Mouse (Mus musculus) neural tube, embryonic 11.5 days (tissue): ENCODE measurements around the gene Mcm10. TPM values are rescaled to one million over a fixed set of nuclear protein-coding genes. Genes with fewer than 3 reads are reported as not detected.

Experiments used
- ATAC-seq: fragments of 200-750 bp; cut with Nextera tagmentation; 2 replicates; pipeline ENCODE4 v1.8.0; 2017; ENCODE audit warnings: moderate number of reproducible peaks, mild to moderate bottlenecking, moderate TSS enrichment, moderate library complexity; ENCODE audit not compliant: insufficient read depth, low FRiP score, low TSS enrichment
- DNase-seq: peaks from one replicate; pipeline ENCODE4 v3.0.0-alpha.2; 2015; ENCODE audit warnings: low spot score
- H3K27ac ChIP-seq: fragments of 300-500 bp; sonication (generic); 2 replicates; pipeline ENCODE4 v1.5.1; 2014; ENCODE audit warnings: low read depth, mild to moderate bottlenecking, low read length
- H3K27me3 ChIP-seq: fragments of 300-500 bp; sonication (generic); 2 replicates; pipeline ENCODE4 v1.6.1; 2014; ENCODE audit warnings: mild to moderate bottlenecking, low read length, mixed read lengths; ENCODE audit not compliant: control insufficient read depth, insufficient read depth
- H3K36me3 ChIP-seq: fragments of 300-500 bp; sonication (generic); 2 replicates; pipeline ENCODE4 v1.6.1; 2014; ENCODE audit warnings: mild to moderate bottlenecking, low read length, moderate library complexity, mixed read lengths; ENCODE audit not compliant: control insufficient read depth, insufficient read depth
- H3K4me1 ChIP-seq: fragments of 300-500 bp; sonication (generic); 2 replicates; pipeline ENCODE4 v1.6.1; 2014; ENCODE audit warnings: low read length, mixed read lengths; ENCODE audit not compliant: control insufficient read depth, insufficient read depth
- H3K4me2 ChIP-seq: fragments of 300-500 bp; sonication (generic); 2 replicates; pipeline ENCODE4 v1.6.1; 2014; ENCODE audit warnings: low read depth, mild to moderate bottlenecking, moderate library complexity
- H3K4me3 ChIP-seq: fragments of 300-500 bp; sonication (generic); 2 replicates; pipeline ENCODE4 v1.5.1; 2014; ENCODE audit warnings: low read depth, low read length
- H3K9ac ChIP-seq: fragments of 300-500 bp; sonication (generic); 2 replicates; pipeline ENCODE4 v1.6.1; 2014; ENCODE audit warnings: mild to moderate bottlenecking, low read length
- H3K9me3 ChIP-seq: fragments of 300-500 bp; sonication (generic); 2 replicates; pipeline ENCODE4 v1.6.1; 2016; ENCODE audit warnings: low read length; ENCODE audit not compliant: control insufficient read depth
- WGBS: fragments of 180-500 bp; shearing (Covaris S2); extraction: QIAGEN DNeasy Blood & Tissue Kit; methylation state at CpG from one replicate; pipeline ENCODE4 v1.1.7; 2014; 5-methylcytosine and 5-hydroxymethylcytosine counted together
- polyA plus RNA-seq: library from polyadenylated mRNA; unstranded; fragments of >200 nt; fragmentation: Nextera tagmentation; extraction: Ambion mirVana; gene quantifications from 2 replicates; pipeline ENCODE4 v1.2.1, GENCODE M21; 2014

Gene Mcm10
- 44.4 and 50.0 TPM in 2 replicates for polyA plus RNA-seq

GRCm38 (mm10) chr2:5012491-5013324, at the start of gene Mcm10:
Gene Mcm10 (minus strand): TSS chr2:5012791.
- H3K27me3 ChIP-seq: no peaks in the 10 kb centered on the region
- H3K4me3 ChIP-seq: peak within 1 kb of the TSS; percentile 63
- peak within 1 kb of the TSS; percentile 49 for H3K4me2 ChIP-seq
- no peaks in the 10 kb centered on the region for H3K9me3 ChIP-seq
- peaks cover 3% of the 10 kb centered on the region; the same call in 1 of the 2 replicates for H3K4me1 ChIP-seq
- DNase-seq (peak; percentile 94), ATAC-seq (peak; percentile 100)
- H3K36me3 ChIP-seq: peaks cover 11% of the 10 kb centered on the region
- H3K27ac ChIP-seq: no peak within 1 kb of the TSS
- 5% methylated on average over 32 of the region's 32 CpGs for WGBS
- peak within 1 kb of the TSS; percentile 43 for H3K9ac ChIP-seq

DNA sequence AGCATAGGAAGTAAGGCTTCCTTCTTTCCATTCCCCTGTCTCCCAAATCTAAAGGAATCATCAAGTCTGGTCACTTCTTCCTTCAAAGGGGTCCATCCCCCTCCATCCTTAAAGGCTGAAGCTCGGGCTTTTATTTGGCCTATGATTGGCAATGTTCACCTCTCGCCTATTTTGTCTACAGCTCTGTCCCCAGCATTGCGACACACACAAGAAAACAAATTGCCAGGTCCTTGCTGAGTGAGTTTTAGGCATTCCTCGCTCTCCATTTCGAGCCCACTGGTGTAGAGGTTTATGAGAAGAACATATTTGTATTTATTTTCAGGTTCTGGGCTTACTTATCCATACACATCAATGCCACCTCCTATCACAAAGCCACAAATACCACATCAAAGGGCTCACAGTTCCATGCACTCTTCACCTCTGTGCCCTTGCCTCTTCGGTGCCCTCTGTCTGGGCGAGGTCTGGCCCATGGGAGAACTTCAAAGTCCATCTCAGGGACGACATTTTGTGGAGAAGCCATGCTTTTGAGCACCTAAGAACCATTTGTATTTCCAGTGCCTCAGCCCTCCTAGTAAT, 48.6 kb upstream of the Mcm10 start:
- WGBS: 80% methylated on average over 8 of the region's 8 CpGs
- Histone ChIP-seq H3K27me3 (0 out of 2 replicates have a peak, but pooled peaks cover 3% of the 10 kb centered on the region), H3K27ac (no peak overlapping the region), H3K4me2 (no peak overlapping the region), H3K4me3 (no peak overlapping the region), H3K4me1 (no peaks in the 10 kb centered on the region; the same call in 1 of the 2 replicates), H3K9me3 (no peaks in the 10 kb centered on the region), H3K36me3 (no peaks in the 10 kb centered on the region), H3K9ac (no peak overlapping the region)
- no peak for ATAC-seq
- no peak for DNase-seq

DNA sequence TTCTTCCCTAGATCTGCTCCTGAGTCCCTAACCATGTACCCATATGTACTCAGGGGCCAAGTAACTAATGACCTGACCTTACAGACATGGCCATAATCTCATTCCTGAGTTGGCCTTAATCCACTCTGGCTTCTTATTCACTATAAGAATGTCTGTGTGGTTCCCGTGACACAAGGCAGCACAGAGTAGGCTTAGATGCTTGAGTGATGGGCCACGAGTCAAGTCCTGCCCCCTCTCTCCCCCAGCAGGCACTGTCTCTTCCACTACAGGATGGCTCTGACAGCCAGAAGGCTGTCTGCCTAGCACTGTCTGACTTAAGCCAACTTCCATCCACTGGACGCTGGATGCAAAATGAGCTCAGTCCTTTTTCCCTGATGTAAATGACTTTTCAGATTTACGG, 47.4 kb upstream of the Mcm10 start:
- Histone ChIP-seq H3K36me3 (no peaks in the 10 kb centered on the region), H3K4me1 (no peaks in the 10 kb centered on the region; the same call in 1 of the 2 replicates), H3K4me2 (no peak overlapping the region), H3K27ac (no peak overlapping the region), H3K9me3 (no peaks in the 10 kb centered on the region), H3K9ac (no peak overlapping the region), H3K4me3 (no peak overlapping the region), H3K27me3 (0 out of 2 replicates have a peak, but pooled peaks cover 3% of the 10 kb centered on the region)
- DNase-seq: no peak
- ATAC-seq: no peak
- WGBS: 79% methylated on average over 4 of the region's 4 CpGs

DNA sequence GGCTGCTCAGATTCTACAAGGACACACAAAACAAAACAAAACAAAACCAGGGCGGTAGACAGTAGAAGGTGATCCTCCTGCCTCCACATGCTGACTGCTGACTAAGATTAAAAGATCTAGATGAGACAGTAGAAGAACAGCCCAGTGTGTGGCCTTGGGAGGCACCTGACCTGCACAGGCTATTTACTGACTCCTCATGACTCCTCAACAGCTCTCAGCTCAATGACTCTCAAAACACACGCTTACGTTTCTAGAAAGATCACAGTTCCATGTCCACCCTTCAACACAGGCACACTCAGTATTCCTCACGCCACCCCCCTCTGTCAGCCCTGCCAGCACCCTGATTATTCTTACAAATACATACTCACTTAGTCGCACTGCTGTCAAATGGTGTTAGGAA, 45.8 kb upstream of the Mcm10 start:
- Histone ChIP-seq H3K27ac (no peak overlapping the region), H3K9me3 (no peaks in the 10 kb centered on the region), H3K9ac (no peak overlapping the region), H3K36me3 (no peaks in the 10 kb centered on the region), H3K4me2 (no peak overlapping the region), H3K27me3 (0 out of 2 replicates have a peak, but pooled peaks cover 3% of the 10 kb centered on the region), H3K4me3 (no peak overlapping the region), H3K4me1 (no peaks in the 10 kb centered on the region; the same call in 1 of the 2 replicates)
- no peak for DNase-seq
- 86% methylated on average over 5 of the region's 5 CpGs for WGBS
- ATAC-seq: no peak

DNA sequence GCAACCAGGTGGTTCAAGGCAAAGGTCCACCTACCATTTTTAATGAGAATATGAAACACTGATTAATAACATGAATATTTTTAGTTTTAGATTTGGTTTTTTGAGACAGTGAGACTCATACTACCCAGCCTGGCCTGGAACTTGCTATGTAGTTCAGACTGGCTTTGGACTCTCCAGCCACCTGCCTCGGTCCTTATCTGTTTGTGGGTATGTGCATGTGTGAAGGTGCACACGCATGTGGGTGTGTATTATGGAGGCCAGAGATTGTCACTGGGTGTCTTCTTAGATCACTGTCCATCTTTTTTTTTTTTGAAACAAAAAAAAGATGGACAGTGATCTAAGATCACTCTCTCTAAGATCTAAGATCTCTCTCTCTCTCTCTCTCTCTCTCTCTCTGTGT, 38.0 kb upstream of the Mcm10 start:
- WGBS: 86% methylated on average over 2 of the region's 2 CpGs
- ATAC-seq: no peak
- Histone ChIP-seq H3K36me3 (no peaks in the 10 kb centered on the region), H3K27ac (no peak overlapping the region), H3K4me2 (no peak overlapping the region), H3K27me3 (no peaks in the 10 kb centered on the region), H3K4me1 (no peaks in the 10 kb centered on the region), H3K9me3 (no peaks in the 10 kb centered on the region), H3K9ac (no peak overlapping the region), H3K4me3 (no peak overlapping the region)
- no peak for DNase-seq

DNA sequence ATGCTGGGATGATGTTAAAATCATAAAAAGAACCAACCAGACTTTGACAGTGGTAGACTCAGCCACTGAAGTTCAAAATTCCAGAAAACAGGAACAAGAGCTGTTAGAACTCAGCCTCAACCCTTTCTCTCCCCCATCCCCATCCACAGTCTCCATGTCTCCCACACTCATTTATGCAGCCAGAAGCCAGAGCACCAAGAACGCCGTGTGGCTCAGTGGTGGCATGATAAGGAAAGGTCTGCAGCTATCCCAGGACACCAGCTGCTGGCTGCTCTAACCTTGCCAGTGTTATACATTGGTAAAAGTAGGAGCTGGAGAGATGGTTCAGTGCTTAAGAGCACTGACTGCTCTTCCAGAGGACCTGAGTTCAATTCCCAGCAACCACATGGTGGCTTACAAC, 34.4 kb upstream of the Mcm10 start:
- no peak for ATAC-seq
- Histone ChIP-seq H3K9me3 (no peaks in the 10 kb centered on the region), H3K4me1 (0 out of 2 replicates have a peak, but pooled peaks cover 2% of the 10 kb centered on the region), H3K36me3 (no peaks in the 10 kb centered on the region), H3K27ac (no peak overlapping the region), H3K4me2 (no peak overlapping the region), H3K9ac (no peak overlapping the region), H3K4me3 (no peak overlapping the region), H3K27me3 (no peaks in the 10 kb centered on the region)
- 93% methylated on average over 2 of the region's 2 CpGs for WGBS
- no peak for DNase-seq

DNA sequence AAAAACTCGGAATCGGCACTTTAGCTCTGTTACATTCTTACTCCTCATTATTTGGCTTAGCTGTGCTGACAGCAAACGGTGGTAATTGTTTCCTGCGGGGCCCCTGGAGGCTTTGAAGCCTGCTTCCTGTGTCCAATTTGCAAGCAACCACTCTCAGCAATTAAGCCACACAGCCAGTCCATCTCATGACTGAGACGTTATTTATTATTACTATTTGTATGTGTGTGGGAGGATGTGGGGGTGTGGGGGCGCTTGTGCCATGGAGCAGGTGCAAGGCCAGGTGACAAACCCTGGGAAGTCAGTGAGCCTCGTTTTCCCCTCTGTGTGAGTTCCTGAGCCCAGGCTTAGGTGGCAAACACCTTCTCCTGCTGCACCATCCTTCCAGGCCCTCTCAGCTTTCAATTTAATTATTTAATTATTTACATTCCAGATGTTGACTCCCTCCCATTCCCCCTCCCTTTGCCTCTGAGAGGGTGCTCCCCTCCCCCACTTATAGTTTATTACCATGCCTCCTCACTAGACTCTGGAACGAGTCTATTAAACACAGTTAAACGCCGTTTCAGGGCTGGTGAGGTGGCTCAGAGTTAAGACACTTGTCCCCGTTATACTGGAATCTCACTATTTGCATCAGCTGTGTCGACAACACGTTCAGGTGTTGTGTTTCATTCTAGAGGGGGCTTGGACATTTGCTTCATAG, 32.8 kb upstream of the Mcm10 start:
- 26% methylated on average over 13 of the region's 13 CpGs for WGBS
- Histone ChIP-seq H3K4me2 (no peak overlapping the region), H3K4me1 (0 out of 2 replicates have a peak, but pooled peaks cover 2% of the 10 kb centered on the region), H3K27me3 (no peaks in the 10 kb centered on the region), H3K9ac (no peak overlapping the region), H3K27ac (no peak overlapping the region), H3K36me3 (no peaks in the 10 kb centered on the region), H3K4me3 (no peak overlapping the region), H3K9me3 (no peaks in the 10 kb centered on the region)
- no peak for ATAC-seq
- DNase-seq: no peak

DNA sequence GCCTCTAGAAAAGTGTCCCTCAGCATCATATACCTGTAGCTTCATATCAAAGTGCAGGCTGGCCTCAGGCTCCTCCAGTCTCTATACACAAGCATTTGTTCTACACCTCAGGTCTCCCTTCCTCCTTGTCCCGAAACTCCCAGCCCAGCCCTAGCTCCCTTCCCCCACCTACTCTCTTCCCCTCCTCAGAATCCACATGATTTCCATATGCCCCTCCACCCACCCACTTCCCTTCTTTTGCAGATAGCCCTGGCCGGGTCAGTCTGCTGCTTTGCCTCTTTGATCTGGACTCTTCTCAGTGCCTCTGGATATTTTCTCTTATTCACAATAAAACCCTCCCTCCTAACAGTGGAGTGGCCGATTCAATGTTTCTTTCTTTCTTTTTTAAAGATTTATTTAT, 31.7 kb upstream of the Mcm10 start:
- Histone ChIP-seq H3K9me3 (no peaks in the 10 kb centered on the region), H3K36me3 (no peaks in the 10 kb centered on the region), H3K4me1 (0 out of 2 replicates have a peak, but pooled peaks cover 2% of the 10 kb centered on the region), H3K9ac (no peak overlapping the region), H3K27me3 (no peaks in the 10 kb centered on the region), H3K4me2 (no peak overlapping the region), H3K27ac (no peak overlapping the region), H3K4me3 (no peak overlapping the region)
- no peak for ATAC-seq
- DNase-seq: no peak
- 47% methylated on average over 3 of the region's 3 CpGs for WGBS
